Mouse (Mus musculus): ENCODE measurements around the gene Tmem274. TPM values are rescaled to one million over a fixed set of nuclear protein-coding genes. Genes with fewer than 3 reads are reported as not detected.

Tmem274 gene
- total and polyA plus RNA-seq, 2 experiments: not detected

GRCm38 (mm10) chr4:149444964-149445701, 32.0 kb upstream of the Tmem274 start:
- no peaks in the 10 kb centered on the region for H3K27me3 ChIP-seq (ENCODE audit: control insufficient read depth, insufficient read depth, low read length)
- H3K27ac ChIP-seq (replicated peaks; ENCODE audit: insufficient read depth, low read depth, low read length): no peak overlapping the region
- 0 out of 2 replicates have a peak overlapping the region, but pooled peaks have one; percentile 0 for H3K9ac ChIP-seq (ENCODE audit: low read depth, low read length)
- no peak overlapping the region for H3K4me3 ChIP-seq (ENCODE audit: insufficient read depth, low read depth, low read length)
- WGBS: 1% methylated on average over 36 of the region's 36 CpGs
- TF ChIP-seq CTCF (IDR thresholded peaks at IDR 0.05; ENCODE audit: low read depth, low read length): peak; percentile 94
- TF ChIP-seq POLR2A (IDR thresholded peaks at IDR 0.05; ENCODE audit: extremely low read depth, insufficient read depth, low read length): no peak
- peak; percentile 81 for DNase-seq (ENCODE audit: extremely low read depth, low read depth, low spot score)
- no peaks in the 10 kb centered on the region for H3K36me3 ChIP-seq (ENCODE audit: control insufficient read depth, insufficient read depth, low read length)
- no peaks in the 10 kb centered on the region for H3K79me2 ChIP-seq (ENCODE audit: control insufficient read depth, insufficient read depth, low read length)
- 0 out of 2 replicates have a peak, but pooled peaks cover 2% of the 10 kb centered on the region for H3K4me1 ChIP-seq (ENCODE audit: control insufficient read depth, insufficient read depth, low read length)

- no peak overlapping the region for H3K9ac ChIP-seq (ENCODE audit: low read depth, low read length)
- DNase-seq (ENCODE audit: extremely low read depth, low read depth, low spot score): no peak
- H3K4me3 ChIP-seq (ENCODE audit: insufficient read depth, low read depth, low read length): no peak overlapping the region
- no peaks in the 10 kb centered on the region for H3K36me3 ChIP-seq (ENCODE audit: control insufficient read depth, insufficient read depth, low read length)
- no peaks in the 10 kb centered on the region for H3K79me2 ChIP-seq (ENCODE audit: control insufficient read depth, insufficient read depth, low read length)
- no peaks in the 10 kb centered on the region for H3K27me3 ChIP-seq (ENCODE audit: control insufficient read depth, insufficient read depth, low read length)
- H3K27ac ChIP-seq (replicated peaks; ENCODE audit: insufficient read depth, low read depth, low read length): no peak overlapping the region
- TF ChIP-seq POLR2A (IDR thresholded peaks at IDR 0.05; ENCODE audit: extremely low read depth, insufficient read depth, low read length) (no peak), CTCF (IDR thresholded peaks at IDR 0.05; ENCODE audit: low read depth, low read length) (no peak)
- H3K4me1 ChIP-seq (ENCODE audit: control insufficient read depth, insufficient read depth, low read length): 0 out of 2 replicates have a peak, but pooled peaks cover 2% of the 10 kb centered on the region
- whole genome bisulfite sequencing: 37% methylated on average over 11 of the region's 11 CpGs
These were observed 31.3 kb upstream of the Tmem274 start for GRCm38 (mm10) chr4:149445868-149446267.

GRCm38 (mm10) chr4:149446309-149446708, 30.9 kb upstream of the Tmem274 start:
- no peak overlapping the region for H3K27ac ChIP-seq (replicated peaks; ENCODE audit: insufficient read depth, low read depth, low read length)
- no peaks in the 10 kb centered on the region for H3K79me2 ChIP-seq (ENCODE audit: control insufficient read depth, insufficient read depth, low read length)
- no peak overlapping the region for H3K4me3 ChIP-seq (ENCODE audit: insufficient read depth, low read depth, low read length)
- no peak overlapping the region for H3K9ac ChIP-seq (ENCODE audit: low read depth, low read length)
- H3K27me3 ChIP-seq (ENCODE audit: control insufficient read depth, insufficient read depth, low read length): no peaks in the 10 kb centered on the region
- no peak for DNase-seq (ENCODE audit: extremely low read depth, low read depth, low spot score)
- 0 out of 2 replicates have a peak, but pooled peaks cover 2% of the 10 kb centered on the region for H3K4me1 ChIP-seq (ENCODE audit: control insufficient read depth, insufficient read depth, low read length)
- TF ChIP-seq POLR2A (IDR thresholded peaks at IDR 0.05; ENCODE audit: extremely low read depth, insufficient read depth, low read length) (no peak), CTCF (IDR thresholded peaks at IDR 0.05; ENCODE audit: low read depth, low read length) (no peak)
- H3K36me3 ChIP-seq (ENCODE audit: control insufficient read depth, insufficient read depth, low read length): no peaks in the 10 kb centered on the region
- WGBS: 89% methylated on average over 1 of the region's 1 CpGs

- Histone ChIP-seq H3K4me3 (ENCODE audit: insufficient read depth, low read depth, low read length) (no peak overlapping the region), H3K27me3 (ENCODE audit: control insufficient read depth, insufficient read depth, low read length) (no peaks in the 10 kb centered on the region), H3K4me1 (ENCODE audit: control insufficient read depth, insufficient read depth, low read length) (peaks cover 2% of the 10 kb centered on the region; the same call in 1 of the 2 replicates), H3K9ac (ENCODE audit: low read depth, low read length) (no peak overlapping the region), H3K27ac (replicated peaks; ENCODE audit: insufficient read depth, low read depth, low read length) (no peak overlapping the region), H3K79me2 (ENCODE audit: control insufficient read depth, insufficient read depth, low read length) (no peaks in the 10 kb centered on the region), H3K36me3 (ENCODE audit: control insufficient read depth, insufficient read depth, low read length) (no peaks in the 10 kb centered on the region)
- DNase-seq (ENCODE audit: extremely low read depth, low read depth, low spot score): no peak
- 54% methylated on average over 3 of the region's 3 CpGs for WGBS
- no peak for TF ChIP-seq CTCF (IDR thresholded peaks at IDR 0.05; ENCODE audit: low read depth, low read length)
- no peak for TF ChIP-seq POLR2A (IDR thresholded peaks at IDR 0.05; ENCODE audit: extremely low read depth, insufficient read depth, low read length)
These were observed 26.5 kb upstream of the Tmem274 start for GRCm38 (mm10) chr4:149450636-149451035.

GRCm38 (mm10) chr4:149453656-149454055, 23.5 kb upstream of the Tmem274 start:
- 86% methylated on average over 4 of the region's 4 CpGs for WGBS
- peaks cover 2% of the 10 kb centered on the region; the same call in 1 of the 2 replicates for H3K4me1 ChIP-seq (ENCODE audit: control insufficient read depth, insufficient read depth, low read length)
- H3K9ac ChIP-seq (ENCODE audit: low read depth, low read length): no peak overlapping the region
- DNase-seq (ENCODE audit: extremely low read depth, low read depth, low spot score): peak; percentile 53
- H3K4me3 ChIP-seq (ENCODE audit: insufficient read depth, low read depth, low read length): no peak overlapping the region
- no peaks in the 10 kb centered on the region for H3K36me3 ChIP-seq (ENCODE audit: control insufficient read depth, insufficient read depth, low read length)
- H3K27me3 ChIP-seq (ENCODE audit: control insufficient read depth, insufficient read depth, low read length): no peaks in the 10 kb centered on the region
- H3K27ac ChIP-seq (replicated peaks; ENCODE audit: insufficient read depth, low read depth, low read length): no peak overlapping the region
- no peaks in the 10 kb centered on the region for H3K79me2 ChIP-seq (ENCODE audit: control insufficient read depth, insufficient read depth, low read length)
- peak; percentile 65 for TF ChIP-seq CTCF (IDR thresholded peaks at IDR 0.05; ENCODE audit: low read depth, low read length)
- no peak for TF ChIP-seq POLR2A (IDR thresholded peaks at IDR 0.05; ENCODE audit: extremely low read depth, insufficient read depth, low read length)

GRCm38 (mm10) chr4:149454263-149454662, 22.9 kb upstream of the Tmem274 start:
- no peaks in the 10 kb centered on the region for H3K79me2 ChIP-seq (ENCODE audit: control insufficient read depth, insufficient read depth, low read length)
- H3K36me3 ChIP-seq (ENCODE audit: control insufficient read depth, insufficient read depth, low read length): no peaks in the 10 kb centered on the region
- DNase-seq (ENCODE audit: extremely low read depth, low read depth, low spot score): peak; percentile 84
- 28% methylated on average over 17 of the region's 17 CpGs for WGBS
- H3K27me3 ChIP-seq (ENCODE audit: control insufficient read depth, insufficient read depth, low read length): no peaks in the 10 kb centered on the region
- H3K4me3 ChIP-seq (ENCODE audit: insufficient read depth, low read depth, low read length): no peak overlapping the region
- peaks cover 2% of the 10 kb centered on the region; the same call in 1 of the 2 replicates for H3K4me1 ChIP-seq (ENCODE audit: control insufficient read depth, insufficient read depth, low read length)
- H3K27ac ChIP-seq (replicated peaks; ENCODE audit: insufficient read depth, low read depth, low read length): no peak overlapping the region
- no peak overlapping the region for H3K9ac ChIP-seq (ENCODE audit: low read depth, low read length)
- no peak for TF ChIP-seq CTCF (IDR thresholded peaks at IDR 0.05; ENCODE audit: low read depth, low read length)
- TF ChIP-seq POLR2A (IDR thresholded peaks at IDR 0.05; ENCODE audit: extremely low read depth, insufficient read depth, low read length): no peak
